Mouse (Mus musculus) embryo, embryonic 10.5 days (tissue): ENCODE results near the gene Ier2.

Experiments
- DNase-seq: peaks from one replicate; pipeline ENCODE4 v3.0.0-alpha.2; 2015; ENCODE audit warnings: low spot score

Ier2 gene

DNA sequence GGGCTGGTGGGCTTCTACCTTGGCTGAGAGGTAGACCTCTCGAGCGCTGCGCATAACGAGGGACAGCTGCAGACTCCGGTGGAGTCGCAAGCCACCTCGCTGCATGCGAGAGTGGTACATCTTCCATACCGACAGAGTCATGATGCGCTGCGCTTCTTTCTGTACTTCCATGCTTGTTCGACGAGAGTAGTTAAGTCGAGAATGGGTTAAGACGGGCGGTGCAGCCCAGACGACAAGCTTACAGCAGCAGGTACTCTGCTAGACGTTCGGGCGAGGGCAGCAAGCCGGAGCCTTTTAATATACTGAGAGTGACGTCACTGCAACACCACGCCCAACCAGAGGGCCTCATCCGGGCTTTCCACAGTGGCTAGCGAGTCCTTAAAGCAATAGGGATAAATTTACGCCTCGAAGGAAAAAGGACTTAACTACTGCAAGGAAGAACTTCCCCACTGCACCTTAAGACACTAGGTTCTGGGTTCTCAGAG, at the start of gene Ier2:
Gene Ier2 (minus strand): TSS at position 272 of the 485 bp plus-strand sequence.
- DNase-seq, result peak; percentile 99

DNA sequence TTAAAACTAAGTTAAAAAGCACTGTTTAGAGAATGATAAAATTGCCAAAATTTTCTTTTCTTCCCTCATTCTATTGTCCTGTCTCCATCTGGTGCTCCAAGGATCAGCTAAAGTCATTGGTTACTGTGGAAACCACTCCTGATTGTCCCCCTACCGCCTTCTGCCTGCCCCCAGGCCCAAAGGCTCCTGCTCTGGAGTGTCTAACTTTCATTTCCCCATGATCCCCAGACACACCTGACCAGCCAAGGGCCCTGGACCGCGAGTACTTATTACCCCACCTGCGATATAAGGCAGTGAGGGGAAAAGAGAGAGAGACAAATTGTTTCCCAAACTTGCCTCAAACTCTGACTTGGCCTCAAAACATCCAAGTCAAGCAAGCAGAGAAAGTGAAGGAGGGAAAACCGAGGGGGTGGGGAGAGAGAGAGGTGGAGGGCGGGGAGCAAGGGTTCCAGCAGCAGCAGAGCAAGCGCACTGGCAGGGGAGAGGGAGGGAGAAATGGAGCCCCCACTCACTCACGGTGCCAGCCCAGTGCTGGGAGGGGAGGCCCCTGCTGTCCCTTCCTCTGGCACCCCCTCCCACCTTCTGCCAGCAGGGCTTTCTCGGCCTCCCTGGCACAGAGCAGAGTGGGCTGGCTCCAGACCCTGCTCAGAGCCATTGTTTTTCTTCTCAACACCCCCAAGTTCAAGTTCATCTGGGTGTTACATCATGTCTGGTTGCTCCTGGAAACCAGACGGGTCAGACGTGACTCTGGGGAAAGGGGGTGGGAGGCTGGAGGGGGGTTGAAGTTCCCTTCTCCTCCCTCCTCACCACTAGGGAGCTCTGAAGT, 49.5 kb upstream of the Ier2 start:
- DNase-seq, result peak; percentile 74

DNA sequence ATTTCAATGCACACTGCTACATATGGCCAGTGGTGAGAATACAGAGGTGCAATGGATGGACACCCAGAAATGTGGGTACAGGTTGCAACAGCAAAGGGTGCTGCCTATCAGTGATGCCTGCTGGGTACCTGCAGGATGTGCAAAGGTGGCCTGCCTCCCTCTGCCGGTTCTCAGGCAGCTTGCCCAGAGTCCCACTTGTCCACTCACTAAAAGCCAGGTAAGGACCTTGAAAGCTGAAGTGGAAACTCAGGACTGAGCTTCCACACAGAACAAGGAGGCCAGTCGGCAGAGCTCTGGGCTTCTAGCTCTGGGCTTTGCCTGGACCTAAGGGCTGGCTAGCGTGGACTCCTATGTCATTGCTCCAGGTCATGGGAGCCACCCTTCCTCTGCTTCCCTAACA, 48.7 kb upstream of the Ier2 start:
- no peak for DNase-seq

DNA sequence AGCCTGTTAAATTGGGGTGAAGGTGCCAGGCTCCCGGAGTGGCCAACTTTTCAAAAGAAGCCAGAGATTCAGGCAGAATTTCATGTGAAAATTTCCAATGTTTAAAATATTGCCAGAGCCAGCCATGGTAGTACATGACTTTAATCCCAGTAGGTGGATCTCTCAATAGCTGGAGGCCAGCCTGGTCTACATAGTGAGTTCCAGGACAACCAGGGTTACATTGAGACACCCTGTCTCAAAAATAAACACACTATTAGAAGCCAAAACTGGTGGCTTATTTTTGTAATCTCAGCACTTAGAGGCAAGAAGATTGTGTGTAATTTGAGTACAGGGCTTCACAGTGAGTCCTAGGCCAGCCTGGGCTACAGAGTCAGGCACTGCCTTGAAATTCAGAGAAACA, 47.3 kb upstream of the Ier2 start:
- no peak for DNase-seq

DNA sequence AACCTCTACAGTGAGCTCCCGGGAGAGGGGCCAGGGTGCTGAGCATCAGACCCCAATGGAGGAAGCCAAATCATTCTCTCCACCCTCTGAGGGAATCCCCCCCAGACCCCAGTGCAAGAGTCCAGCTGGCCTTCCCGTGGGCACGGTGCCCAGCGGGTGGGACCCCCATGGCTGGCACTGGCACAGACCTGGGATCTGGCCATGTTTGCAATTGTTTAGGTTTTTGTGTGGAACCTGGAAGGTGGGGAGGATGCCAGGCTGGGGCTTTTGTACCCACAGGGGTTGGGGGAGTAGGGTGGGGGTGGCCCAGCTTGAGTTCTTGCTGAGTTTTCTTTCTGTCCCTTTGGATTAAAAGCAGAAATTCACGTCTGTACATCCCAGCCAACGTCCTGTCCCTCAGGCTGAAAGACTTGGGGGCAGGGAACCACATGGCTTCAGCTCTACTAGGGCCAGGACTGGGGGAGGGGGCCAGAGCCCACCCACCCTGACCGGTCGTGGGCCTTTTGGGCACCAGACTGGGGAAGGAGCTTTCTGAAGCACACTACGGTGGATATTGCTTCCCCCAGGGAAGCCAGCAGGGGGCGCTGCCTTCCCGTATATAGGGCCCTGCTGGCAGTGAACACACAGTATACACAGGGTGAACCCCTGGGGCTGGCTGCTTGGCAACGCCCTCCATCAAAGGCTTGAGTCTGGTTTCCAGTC, 46.3 kb upstream of the Ier2 start:
- DNase-seq, result peak; percentile 96

DNA sequence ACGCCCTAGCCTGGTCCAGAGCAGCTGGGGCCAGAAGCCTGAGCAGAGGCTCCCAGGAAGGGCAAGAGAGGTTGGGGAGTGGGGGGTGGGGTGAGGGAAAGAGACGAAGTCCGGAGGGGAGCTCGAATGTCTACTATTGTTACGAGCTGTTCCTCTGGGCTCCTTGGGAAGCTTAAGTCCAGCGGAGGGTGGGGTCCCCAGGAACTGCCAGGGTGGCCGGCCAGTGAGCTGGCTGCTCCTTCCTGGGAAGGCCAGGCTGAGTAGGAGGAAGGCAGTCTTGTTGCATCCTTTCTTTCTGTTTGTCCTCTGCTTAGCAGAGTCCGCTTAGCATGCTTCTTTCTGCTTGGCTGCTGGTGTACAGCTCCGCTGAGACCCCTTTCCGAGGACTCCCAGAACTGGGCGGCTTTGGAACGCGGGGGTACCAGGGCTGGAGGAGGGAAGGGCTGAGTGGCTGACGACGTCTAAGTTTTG, 45.5 kb upstream of the Ier2 start:
- DNase-seq, result no peak

DNA sequence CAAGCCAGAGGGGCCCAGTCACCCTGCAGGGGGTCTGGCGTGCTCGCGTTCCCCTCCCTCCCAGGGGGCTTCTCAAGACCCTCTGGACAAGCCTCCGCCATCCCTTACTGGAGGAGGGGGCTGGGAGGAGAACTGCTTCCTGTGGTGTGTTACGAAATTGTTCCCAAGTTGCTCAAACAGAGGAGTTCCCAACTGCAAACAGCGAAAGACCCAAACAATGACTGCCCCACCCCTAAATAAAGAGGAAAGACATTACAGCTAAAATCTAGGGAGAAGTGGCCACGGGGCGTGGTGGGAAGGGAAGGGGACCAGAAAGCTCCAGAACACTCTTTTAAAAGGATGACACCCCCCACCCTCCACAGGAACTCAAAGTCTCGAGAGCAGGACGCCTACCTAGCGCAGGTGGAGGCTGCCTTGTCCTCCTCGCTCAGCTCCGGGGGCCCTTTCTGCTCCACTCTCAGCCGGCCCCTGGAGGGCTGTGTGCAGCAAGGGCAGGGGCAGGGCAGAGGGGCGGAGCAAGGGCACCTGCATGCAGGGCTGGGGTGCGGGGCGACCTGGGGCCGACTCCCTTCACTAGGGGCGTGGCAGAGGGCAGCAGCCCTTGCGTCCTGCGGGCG, 44.7 kb upstream of the Ier2 start:
- peak; percentile 33 for DNase-seq

DNA sequence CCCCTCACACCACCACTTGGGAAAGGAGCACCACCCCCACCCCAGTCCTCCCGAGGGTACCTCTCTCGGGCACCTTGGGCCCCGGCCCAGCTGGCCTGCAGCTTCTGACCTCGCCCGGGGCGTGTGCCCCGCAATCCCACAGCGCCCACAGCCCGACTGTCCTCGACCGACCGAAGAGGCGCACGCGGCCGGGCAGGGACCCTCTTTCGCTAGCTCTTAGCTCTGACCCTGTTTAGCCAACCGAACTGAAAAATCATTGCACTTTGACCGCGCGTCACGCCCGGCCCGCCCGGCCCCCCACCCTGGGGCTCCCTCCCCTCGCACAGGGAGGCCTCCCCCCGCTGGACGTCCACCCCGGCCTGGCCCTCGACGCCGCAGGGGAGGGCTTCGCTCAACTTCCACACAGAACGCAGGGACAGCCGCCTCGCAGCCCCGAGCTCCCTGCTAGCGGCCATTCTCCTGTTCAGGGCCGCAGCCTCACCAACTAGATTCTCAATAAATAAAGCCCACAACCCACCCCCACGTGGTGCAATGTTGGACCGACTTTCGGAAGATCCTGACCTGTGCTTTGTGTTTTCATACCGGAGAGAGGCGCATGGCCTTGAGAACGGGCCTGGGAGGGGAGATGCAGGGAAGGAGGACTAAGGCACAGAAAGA, 44.1 kb upstream of the Ier2 start:
- DNase-seq, result peak; percentile 43

DNA sequence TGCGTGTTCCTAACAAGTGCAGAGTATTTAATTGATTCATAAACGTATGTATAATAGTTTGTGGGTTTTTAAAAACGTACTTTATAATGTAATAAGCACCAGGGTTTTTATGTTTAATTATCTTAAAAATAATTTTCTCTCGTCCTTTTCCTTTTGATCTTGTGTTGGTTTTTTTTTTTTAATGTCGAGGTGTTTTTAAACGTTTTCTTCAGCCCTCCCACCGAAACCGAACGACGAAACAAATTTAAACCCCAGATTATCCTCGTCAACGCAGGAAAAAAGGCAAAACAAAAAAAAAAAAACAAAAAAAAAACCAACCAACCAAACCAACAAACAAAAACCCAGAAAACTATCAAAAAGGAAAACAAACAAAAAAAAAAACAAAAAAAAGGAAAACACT, 43.3 kb upstream of the Ier2 start:
- no peak for DNase-seq

DNA sequence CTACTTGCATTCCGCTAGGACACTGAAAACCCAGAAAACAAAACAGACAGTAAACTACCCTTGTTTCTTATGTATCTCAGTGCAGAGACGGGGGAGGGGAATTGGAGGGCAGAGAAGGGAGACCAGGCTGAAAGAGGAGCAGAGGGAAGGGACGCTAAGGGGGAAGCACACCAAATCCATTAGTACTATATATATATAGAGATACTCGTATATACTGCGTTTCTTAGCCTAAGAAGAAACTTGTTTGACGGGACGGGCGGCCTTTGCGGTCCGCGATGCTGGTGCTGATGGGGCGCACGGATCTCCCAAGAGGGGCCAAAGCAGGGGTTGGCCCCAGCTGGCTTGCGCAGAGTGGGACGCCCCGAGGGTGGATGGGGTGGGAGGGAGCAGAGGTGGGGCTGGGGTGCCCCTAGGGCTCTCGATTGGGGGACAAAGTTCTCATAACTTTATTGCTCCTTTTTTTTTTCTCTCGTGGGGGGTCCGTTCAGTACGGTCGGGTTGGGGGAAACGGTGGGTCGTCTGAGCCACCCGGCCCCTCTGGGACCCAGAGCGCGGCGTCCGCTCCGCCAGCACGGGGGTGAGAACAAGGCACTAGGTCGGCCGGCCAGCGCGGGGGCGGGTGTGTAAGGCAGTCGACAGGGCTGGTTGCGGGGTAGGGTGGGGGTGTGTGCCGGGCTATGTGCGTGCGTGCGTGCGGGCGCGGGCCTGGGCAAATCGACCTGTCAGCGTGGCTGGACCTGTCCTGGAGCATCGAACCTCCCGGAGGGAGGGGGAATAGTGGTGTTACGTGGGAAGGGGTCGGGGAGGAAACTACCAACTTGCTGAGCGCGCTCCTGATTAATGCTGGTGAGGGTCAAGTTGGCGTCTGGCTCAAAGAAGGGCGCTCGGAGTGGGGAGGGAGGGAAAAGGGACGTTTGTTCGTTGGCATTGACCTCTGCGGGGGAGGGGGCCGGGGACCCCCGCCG, 42.5 kb upstream of the Ier2 start:
- peak; percentile 36 for DNase-seq

DNA sequence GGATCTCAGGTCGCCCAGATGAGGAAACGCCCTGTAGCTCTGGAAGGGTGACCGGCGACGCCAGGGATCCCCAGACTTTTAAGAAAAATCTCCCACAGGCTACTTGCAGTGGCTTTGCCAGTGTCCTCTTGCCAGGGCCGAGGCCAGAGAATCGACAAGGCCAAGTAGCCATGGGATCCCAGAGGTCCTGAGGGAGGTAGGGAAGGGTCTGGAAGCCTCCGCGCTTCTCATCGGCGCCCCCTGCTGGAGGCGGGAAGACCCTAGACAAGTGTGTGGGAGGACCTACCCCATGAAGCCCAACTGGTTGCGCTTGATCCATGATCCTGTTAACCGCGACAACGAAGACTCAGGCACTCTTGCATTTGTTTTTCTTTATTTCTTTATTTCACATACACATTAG, 41.7 kb upstream of the Ier2 start:
- DNase-seq, result peak; percentile 90

DNA sequence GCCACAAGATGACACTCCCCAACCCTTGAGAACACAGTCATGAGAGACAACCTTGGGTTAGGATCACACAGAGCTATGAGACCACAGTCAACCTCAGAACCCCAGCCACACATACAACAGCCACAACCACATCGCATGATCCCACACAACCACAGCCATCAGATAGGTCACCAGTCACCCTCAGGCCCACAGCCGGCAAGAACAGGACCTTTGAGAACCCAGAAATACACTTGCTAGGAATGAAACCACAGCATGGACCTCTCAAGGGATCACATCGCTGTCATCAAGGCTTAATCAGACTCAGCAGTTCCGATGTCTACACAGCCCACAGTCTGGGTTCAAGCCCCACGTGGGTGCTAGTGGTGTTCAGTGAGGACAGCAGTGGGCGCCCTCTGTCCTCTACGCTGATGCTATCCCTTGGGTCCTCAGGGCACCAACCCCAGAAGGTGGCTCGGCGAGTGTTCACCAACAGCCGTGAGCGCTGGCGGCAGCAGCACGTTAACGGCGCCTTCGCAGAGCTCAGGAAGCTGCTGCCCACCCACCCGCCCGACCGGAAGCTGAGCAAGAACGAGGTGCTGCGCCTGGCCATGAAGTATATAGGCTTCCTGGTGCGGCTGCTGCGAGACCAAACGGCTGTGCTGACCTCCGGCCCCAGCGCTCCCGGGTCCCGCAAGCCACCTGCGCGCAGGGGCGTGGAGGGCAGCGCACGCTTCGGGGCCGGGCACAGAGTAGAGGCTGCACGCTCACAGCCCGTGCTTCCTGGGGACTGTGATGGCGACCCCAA, 41.0 kb upstream of the Ier2 start:
- DNase-seq, result no peak

DNA sequence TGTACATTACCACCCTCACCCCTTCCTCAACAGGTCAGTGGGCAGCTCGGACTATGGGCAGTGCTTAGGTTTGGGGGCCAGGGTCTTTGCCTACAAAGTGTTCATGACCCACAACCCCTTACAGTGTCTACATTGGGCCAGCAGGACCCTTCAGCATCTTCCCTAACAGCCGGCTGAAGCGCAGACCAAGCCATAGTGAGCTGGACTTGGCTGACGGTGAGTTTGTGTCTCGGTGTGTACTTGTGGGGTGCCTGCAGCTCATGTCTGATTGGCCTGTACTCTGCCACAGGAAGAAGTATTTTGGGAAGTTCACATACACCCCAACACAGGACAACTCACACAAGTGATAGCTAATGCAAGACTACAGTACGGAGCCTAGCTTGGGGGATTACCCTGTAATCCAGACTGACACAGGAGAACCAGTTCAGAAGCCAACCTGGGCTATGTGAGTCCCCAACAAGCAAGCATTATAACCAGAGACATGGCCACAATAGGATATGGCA, 40.4 kb upstream of the Ier2 start:
- no peak for DNase-seq

DNA sequence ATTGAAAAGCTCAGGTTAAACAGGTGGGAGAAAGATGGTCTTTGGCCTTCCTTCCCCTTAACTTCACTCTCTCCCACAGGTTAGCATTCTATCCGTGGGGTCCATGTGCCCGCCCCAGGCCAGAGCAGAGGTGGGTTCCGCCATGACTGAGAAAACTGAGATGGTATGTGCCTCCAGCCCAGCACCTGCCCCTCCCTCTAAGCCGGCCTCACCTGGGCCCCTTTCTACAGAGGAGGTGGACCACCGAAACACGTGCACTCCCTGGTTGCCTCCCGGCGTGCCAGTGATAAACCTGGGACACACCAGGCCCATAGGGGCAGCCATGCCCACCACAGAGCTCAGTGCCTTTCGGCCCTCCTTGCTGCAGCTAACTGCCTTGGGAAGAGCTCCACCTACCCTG, 39.9 kb upstream of the Ier2 start:
- no peak for DNase-seq

DNA sequence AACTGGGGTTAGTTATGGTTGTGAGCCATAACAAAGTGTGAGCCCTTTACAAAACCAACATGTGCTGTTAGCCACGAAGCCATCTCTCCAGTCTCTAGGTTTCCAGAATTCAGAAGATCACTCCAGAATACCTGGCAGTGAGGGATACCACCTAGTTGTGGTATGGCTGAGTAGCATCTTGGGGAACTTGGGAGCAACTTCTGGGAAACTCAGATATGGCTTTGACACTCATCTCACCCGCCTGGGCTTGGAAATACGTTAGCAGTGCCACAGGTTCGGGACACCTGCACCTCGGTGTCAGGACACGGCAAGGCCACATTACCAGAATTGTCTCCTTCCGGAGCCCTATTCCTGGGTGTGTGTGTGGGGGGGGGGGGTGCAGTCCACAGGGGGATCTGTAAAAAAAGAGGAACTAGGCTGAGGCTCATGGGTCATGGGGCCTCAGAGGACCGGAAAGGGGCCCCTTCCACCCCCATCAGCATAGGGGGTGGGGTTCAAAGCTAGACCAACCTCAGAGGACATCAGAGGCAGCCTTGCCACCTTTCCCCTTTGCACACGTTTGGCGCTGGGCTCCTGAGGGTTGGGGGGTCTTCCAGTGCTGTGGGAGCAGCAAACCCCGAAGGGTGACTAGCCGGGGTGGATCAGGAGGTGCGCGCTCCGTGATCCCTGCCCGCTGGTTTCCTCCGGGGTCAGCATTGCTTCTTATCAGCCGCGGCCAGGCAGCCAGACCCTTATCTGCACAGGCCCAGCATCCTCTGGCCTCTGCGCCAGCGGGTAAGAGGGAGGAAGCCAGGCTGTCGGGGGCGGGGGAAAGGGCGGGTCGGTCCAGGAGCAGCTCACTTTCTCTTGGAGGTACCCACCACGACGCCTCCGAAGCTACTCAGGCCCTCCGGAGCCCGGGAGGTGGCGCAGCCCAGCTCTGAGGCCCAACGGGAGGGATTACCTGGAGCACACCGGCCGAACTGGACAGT, 38.6 kb upstream of the Ier2 start, which contains the start of gene Lyl1:
Gene Lyl1 (plus strand): TSS at position 517 of the 971 bp plus-strand sequence.
- DNase-seq, result peak; percentile 49

DNA sequence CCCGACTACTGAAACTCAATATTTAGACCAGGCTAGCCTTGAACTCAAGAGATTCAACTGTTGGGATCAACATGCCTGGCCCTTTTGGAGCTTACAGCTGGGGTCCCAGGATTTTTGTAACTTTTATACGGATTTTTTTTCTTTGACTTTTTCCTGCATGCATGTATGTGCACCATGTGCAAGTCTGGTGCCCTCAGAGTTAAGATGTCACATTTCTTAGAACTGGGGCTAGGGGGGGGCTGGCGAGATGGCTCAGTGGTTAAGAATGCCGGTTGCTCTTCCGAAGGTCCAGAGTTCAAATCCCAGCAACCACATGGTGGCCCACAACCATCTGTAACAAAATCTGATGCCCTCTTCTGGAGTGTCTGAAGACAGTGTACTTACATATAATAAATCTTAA, 37.9 kb upstream of the Ier2 start:
- DNase-seq, result no peak

DNA sequence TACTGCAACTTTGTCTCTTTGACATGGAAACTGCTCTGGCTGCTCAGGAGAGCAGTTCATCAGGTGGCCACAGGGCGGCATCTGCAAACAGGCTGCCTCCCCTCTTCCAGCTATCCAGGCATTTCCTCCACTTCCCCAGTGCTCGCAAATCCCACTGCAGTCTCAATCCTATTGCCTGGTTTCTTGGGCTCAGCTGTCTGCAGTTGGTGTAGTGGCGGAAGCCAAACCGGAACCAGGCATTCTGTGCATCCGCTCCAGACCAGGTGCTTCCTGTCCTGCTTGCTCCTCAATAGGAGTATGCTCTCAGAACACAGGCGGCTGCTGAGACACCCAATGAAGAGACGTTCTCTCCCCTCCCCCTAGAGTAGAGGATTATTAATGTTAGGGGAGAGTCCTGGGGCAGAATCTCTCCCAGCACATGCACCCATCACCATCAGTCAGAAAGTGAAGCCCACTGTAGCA, 37.2 kb upstream of the Ier2 start:
- peak; percentile 60 for DNase-seq

DNA sequence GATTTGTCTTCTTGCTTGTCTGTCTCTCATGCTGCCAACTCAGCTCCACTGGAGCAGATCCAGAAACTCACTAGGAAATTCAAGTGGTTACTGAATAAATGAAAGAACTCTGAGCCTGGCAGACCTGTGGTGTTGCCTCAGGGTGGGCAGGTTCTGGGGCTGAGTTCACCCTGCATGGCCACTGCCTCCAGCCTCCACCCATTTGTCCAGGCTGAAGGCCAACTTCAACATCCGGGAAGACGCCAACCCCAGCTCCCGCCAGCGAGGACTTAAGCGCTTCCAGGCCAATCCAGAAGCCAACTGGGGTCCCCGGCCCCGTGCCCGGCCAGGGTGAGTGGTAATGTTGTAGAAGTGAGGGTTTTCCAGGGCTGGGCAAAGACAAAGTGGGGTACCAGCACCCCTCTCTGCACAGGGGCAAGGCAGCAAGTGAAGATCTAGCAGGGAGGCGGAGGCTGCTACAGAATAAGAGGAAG, 36.3 kb upstream of the Ier2 start:
- no peak for DNase-seq

DNA sequence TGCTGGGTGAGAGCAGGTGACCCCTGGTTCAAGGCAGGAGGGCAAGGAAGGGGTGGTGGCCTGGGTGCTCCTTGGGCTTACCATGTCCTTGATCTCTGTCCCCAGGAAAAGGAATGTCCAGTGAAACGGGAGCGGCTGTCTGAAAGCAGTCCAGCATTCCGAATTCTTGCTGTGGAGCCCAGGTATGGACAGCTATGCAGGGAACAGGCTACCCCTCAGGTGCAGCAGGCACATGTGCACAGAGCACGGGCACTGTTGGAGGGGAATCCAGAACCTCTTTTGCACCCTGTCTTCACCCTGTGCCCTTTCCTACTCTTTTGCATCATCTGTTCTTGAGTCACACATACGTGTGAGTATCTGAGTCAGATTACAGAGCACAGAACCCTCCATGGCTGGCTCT, 35.6 kb upstream of the Ier2 start:
- DNase-seq, result no peak
